Mouse (Mus musculus) heart, adult 8-10 months (tissue): ENCODE data around the gene Krtap9-3. TPM values are rescaled to one million over a fixed set of nuclear protein-coding genes. Genes with fewer than 3 reads are reported as not detected.

ENCODE experiments used
- DNase-seq: peaks from one replicate; pipeline ENCODE4 v3.0.0; 2022; ENCODE audit warnings: low spot score
- total RNA-seq, 4 experiments: library from RNA; stranded (reverse); gene quantifications; 2 replicates each; pipeline ENCODE4 v1.2.4; 2022

The Krtap9-3 gene
- total RNA-seq, 4 experiments from 2014 or later, result not detected

DNA sequence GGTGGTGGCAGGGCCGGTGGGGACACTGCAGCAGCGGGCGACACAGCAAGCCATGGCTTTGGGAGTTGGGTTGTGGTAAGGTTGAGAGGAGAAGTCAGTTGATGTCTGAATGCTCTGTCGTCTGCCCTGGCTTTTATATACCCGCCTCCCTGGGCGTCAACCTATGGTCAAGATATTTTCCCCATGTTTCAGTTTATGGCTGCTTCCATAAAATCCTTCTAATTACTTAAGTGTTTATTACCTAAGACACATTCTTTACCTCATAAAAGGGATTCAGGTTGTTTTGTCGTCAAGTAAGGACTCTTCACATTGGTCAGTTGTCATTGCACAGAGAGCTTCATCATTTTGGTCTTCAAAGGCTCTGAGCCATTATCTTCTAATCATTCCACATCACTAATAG, 31.4 kb downstream of the Krtap9-3 start, which contains the start of gene Krtap3-1:
Gene Krtap3-1 (minus strand): TSS at position 101 of the 400 bp plus-strand sequence.
- DNase-seq, result no peak

DNA sequence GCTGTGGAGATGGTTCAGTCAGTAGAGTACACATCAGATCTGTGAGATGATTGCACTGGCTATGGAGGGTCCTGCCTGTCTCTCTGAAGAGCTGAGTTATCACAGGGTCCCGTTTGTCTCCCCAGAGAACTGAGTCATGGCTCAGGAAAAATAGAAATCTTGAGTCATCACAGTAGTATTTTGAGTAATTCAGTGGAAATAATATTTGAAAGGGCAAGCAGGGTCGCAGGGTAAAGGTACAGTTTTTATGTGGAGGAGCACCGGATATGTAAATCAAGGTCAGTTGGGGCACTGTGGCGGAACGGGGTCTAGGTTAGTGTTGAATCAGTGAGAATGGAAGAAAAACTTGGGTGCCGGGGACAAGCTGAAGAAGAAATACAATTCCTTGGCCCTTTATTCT, 35.3 kb downstream of the Krtap9-3 start:
- no peak for DNase-seq

DNA sequence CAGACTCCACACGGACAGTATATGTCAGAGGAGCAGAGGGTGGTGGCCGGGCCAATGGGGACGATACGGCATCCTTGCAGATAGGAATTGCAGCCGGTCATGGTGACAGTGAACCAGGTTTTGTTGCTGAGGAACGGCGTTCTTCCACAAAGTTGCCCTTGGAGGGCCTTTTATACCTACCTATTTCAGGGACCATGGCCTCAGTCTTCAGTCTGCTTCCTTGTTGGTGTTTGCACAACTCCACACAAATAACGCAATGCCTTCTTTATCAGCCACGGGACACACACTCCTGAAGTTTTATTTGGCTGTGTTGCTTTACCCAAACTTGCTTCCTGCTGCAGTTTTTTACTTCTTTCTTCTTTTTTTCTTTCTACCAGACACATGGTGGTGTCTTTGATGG, 38.5 kb downstream of the Krtap9-3 start, which contains the start of gene Gm11939:
Gene Gm11939 (minus strand): TSS at position 101 of the 400 bp plus-strand sequence.
- DNase-seq, result no peak

DNA sequence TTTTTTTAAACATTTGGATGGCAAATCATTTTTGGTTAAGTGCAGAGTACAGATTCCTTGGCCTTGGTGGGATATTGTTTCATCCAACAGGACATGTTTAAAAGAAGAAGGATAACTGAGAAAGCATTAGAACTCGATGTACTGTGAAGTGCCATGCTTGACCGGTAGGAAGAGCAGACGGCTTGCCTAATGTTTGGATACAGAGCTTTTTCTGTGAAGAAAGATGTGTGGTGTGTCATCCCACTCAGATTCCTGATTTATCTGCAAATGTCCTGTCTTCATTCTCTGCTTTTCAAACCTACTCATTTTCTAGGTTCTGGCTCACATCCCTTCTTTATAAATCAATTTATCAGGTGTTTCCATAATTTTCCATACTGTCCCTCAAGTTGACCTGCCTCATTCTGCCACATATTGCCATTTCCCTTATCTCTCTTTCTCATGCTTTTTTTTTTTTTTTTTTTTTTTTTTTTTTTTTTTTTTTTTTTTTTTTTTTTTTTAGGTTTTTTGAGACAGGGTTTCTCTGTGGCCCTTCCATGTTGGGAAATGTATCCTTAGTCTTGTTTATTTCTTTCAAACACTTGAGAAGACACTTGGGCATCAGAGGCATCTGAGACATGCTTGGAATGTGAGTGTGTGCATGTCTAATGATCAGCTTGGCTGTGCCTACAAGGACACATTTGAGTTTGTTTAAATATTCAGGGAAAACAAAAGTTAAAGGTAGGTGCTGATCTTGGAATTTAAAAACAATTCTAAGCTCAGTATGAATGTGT, 39.7 kb downstream of the Krtap9-3 start:
- no peak for DNase-seq

DNA sequence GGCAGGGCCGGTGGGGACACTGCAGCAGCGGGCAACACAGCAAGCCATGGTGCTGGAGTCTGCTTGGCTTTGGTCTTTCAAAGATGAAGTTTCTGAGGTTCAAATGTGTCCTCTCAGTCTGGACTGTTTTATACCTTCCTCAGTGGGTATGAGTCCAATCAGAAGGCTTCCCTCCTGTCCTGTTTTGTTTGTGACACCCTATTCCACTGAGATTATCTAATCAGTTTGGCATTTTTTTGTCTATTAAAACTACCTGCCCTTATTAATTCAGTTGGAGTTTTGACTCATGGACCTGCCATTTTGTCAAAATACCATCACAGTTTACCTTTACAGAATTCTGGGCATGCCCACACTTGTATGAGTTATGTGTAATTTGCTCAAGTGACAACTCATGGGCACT, 41.2 kb downstream of the Krtap9-3 start, which contains the start of gene Krtap3-2:
Gene Krtap3-2 (minus strand): TSS at position 101 of the 400 bp plus-strand sequence.
- DNase-seq, result no peak

DNA sequence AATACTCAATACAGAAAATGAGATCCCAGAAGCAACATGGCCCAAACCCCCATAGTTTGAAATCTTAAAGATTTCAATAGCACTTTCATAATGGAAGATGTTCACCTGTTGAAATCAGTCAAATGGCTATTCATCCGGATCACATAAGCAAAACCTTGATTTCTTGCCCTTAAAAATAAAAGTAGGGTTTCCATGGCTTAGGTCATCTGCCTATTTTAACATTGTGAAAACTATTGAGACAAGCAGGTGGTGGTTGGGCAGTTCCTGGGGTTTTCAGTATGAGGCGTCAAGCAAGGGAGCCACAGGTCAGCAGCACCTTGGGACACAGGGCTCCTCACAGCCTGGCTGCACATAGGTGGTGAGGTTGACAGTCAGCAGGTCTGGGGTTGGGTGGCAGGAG, 41.7 kb downstream of the Krtap9-3 start:
- DNase-seq, result no peak

DNA sequence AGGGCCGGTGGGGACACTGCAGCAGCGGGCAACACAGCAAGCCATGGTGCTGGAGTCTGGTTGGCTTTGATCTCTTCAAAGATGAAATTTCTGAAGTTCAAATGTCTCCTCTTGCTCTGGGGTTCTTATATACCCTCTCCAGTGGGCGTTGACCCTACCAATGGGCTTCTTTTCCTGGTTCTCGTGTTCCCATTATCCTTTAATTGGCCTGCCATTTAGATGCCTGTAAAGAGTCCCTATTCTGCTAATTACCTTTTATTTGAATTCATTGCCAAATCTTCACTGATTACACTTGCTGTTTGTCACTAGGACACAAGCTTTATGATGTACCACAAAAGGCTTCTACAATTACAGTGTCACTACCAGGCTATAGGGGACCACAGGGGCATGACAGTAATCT, 47.1 kb downstream of the Krtap9-3 start, which contains the start of gene Krtap3-3:
Gene Krtap3-3 (minus strand): TSS at position 101 of the 400 bp plus-strand sequence.
- no peak for DNase-seq

DNA sequence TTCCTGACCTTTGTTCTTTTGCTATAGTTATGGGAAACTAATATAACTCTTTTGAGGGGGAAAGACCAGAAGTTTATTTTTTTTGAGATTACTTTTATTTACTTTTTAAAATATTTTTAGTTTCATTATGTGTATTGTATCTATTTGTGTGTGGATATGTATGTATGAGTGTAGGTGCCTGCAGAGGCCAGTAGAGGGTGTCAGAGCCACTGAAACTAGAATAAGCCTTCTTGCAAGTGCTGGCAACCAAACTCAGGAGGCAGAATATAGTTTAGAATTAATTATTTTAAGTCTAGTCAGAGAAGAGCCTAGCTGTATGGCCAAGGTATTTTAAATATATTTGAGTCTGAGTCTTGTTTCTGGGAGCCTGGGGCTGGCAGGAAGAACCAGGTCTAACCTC, 50.0 kb downstream of the Krtap9-3 start:
- DNase-seq, result no peak

Other genes starting within 250 kb of the Krtap9-3 start
- gene Krt27, start 247.0 kb downstream of the Krtap9-3 start, total RNA-seq, result not detected
- gene Krt28, start 223.2 kb downstream of the Krtap9-3 start, total RNA-seq, result not detected
- gene Krt10, start 208.7 kb downstream of the Krtap9-3 start, total RNA-seq, result 1 to 10 TPM; 3.3 to 5.8 (median 5.0) TPM
- gene Krt12, start 175.8 kb downstream of the Krtap9-3 start, total RNA-seq, result not detected
- gene Krt20, start 160.0 kb downstream of the Krtap9-3 start, total RNA-seq, result not detected
- not detected for gene Krt23, start 105.0 kb downstream of the Krtap9-3 start, total RNA-seq
- gene Krt39, start 76.8 kb downstream of the Krtap9-3 start, total RNA-seq, result not detected
- gene Krt40, start 54.9 kb downstream of the Krtap9-3 start, total RNA-seq, result not detected
- gene Krtap3-3, start 47.2 kb downstream of the Krtap9-3 start, total RNA-seq, result not detected
- not detected for gene Krtap3-2, start 41.3 kb downstream of the Krtap9-3 start, total RNA-seq
- gene Gm11939, start 38.6 kb downstream of the Krtap9-3 start, total RNA-seq, result not detected
- gene Krtap3-1, start 31.5 kb downstream of the Krtap9-3 start, total RNA-seq, result not detected
- not detected for gene Krtap1-5, start 17.1 kb downstream of the Krtap9-3 start, total RNA-seq
- gene Krtap1-4, start 14.5 kb downstream of the Krtap9-3 start, total RNA-seq, result not detected
- not detected for gene Krtap1-3, start 6.8 kb downstream of the Krtap9-3 start, total RNA-seq
- gene Gm11938, start 5.2 kb upstream of the Krtap9-3 start, total RNA-seq, result not detected
- not detected for gene Gm11937, start 12.1 kb upstream of the Krtap9-3 start, total RNA-seq
- gene Krtap2-4, start 16.7 kb upstream of the Krtap9-3 start, total RNA-seq, result not detected
- gene Gm11562, start 22.3 kb upstream of the Krtap9-3 start, total RNA-seq, result not detected
- not detected for gene Krtap4-1, start 30.1 kb upstream of the Krtap9-3 start, total RNA-seq
- gene Krtap4-2, start 37.0 kb upstream of the Krtap9-3 start, total RNA-seq, result not detected
- not detected for gene Krtap4-7, start 46.0 kb upstream of the Krtap9-3 start, total RNA-seq
- not detected for gene Gm11555, start 52.1 kb upstream of the Krtap9-3 start, total RNA-seq
- not detected for gene Gm11563, start 60.9 kb upstream of the Krtap9-3 start, total RNA-seq
- gene Krtap4-6, start 67.9 kb upstream of the Krtap9-3 start, total RNA-seq, result not detected
- gene Gm14190, start 92.6 kb upstream of the Krtap9-3 start, total RNA-seq, result not detected
- not detected for gene Gm14180, start 136.2 kb upstream of the Krtap9-3 start, total RNA-seq
- not detected for gene Gm11595, start 174.8 kb upstream of the Krtap9-3 start, total RNA-seq
- not detected for gene Krtap4-8, start 182.6 kb upstream of the Krtap9-3 start, total RNA-seq
- not detected for gene Krtap4-9, start 187.1 kb upstream of the Krtap9-3 start, total RNA-seq
- not detected for gene Gm11596, start 195.4 kb upstream of the Krtap9-3 start, total RNA-seq
- not detected for gene Gm11569, start 200.8 kb upstream of the Krtap9-3 start, total RNA-seq
- gene Gm11554, start 206.3 kb upstream of the Krtap9-3 start, total RNA-seq, result not detected
- gene Krtap4-13, start 211.8 kb upstream of the Krtap9-3 start, total RNA-seq, result not detected
- gene Gm11564, start 217.6 kb upstream of the Krtap9-3 start, total RNA-seq, result not detected
- not detected for gene 2300003K06Rik, start 240.0 kb upstream of the Krtap9-3 start, total RNA-seq